Mouse (Mus musculus): Measurements from ENCODE around the gene Hspb9.

- TF ChIP-seq GATA1 (IDR thresholded peaks at IDR 0.05; ENCODE audit: borderline replicate concordance, low read length) (no peak), FLI1 (IDR thresholded peaks at IDR 0.05; ENCODE audit: low read length) (no peak)
These were observed 36.5 kb downstream of the Hspb9 start for GRCm38 (mm10) chr11:100750127-100750526.

Measured in megakaryocyte, embryonic 14.5 days (primary cell).